Mouse (Mus musculus) right cerebral cortex, postnatal 4 days (tissue): ENCODE measurements around the gene Srd5a2.

Source experiments
- DNase-seq: peaks from one replicate; pipeline ENCODE4 v3.0.0-alpha.2; 2022

The Srd5a2 gene

GRCm38 (mm10) chr17:73982871-73983270, 64.8 kb downstream of the Srd5a2 start:
- DNase-seq: no peak

- no peak for DNase-seq
Measured at GRCm38 (mm10) chr17:73976066-73976465, 71.7 kb downstream of the Srd5a2 start.

GRCm38 (mm10) chr17:73972648-73973047, 75.1 kb downstream of the Srd5a2 start:
- DNase-seq: no peak

GRCm38 (mm10) chr17:73971291-73971690, 76.4 kb downstream of the Srd5a2 start:
- no peak for DNase-seq

GRCm38 (mm10) chr17:73970361-73971027, 77.2 kb downstream of the Srd5a2 start:
- no peak for DNase-seq
